Mouse (Mus musculus) cerebellum, postnatal 10 days (tissue): ENCODE measurements around the gene Tnfsf12.

Source experiments
- DNase-seq, 2 experiments: peaks; one replicate each; pipeline ENCODE4 v3.0.0; 2021; ENCODE audit warnings: mixed read lengths in 2 of 2

The Tnfsf12 gene

DNA sequence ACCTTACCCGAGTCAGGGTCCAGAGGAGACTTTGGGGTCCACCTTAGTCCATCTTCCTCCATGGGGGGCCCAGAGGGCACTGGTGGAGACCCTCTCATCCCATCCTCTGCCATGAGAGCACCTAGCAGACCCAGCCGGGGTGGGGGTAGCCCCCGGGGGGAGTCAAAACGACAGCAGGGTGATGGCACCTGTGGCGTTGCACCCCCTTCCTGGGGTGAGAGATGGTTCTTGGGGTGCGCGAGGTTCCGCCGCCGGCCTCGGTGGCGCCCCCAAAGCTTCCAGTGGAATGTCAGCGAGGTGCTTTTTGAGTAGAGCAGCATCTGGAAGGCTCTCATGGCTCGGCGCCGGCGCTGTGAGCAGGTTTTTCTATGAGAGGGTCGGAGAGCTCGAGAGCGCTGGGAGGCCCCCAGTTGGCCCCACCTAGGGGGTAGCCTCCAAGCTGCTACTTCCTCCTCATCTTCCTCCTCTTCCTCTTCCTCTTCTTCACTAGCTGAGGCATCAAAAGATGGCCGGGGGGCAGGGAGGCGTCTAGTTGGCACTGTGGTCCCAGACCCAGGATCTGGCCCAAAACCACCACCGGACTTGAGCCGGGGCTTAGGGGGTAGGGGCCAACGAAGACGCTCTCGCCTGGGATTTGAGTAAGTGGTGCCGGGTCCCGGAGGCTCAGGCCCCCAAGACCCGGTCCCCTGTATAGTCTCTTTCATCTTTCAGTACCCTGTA is 15.4 kb downstream of the Tnfsf12 start:
- DNase-seq, result peak; percentile 29 to 38

GRCm38 (mm10) chr11:69679144-69679543 is 16.5 kb downstream of the Tnfsf12 start:
- DNase-seq, result no peak

GRCm38 (mm10) chr11:69672211-69672706 is 23.4 kb downstream of the Tnfsf12 start, which contains the start of gene Eif4a1:
Gene Eif4a1 (minus strand): TSS chr11:69672423.
- DNase-seq, result peak; percentile 99 to 100

GRCm38 (mm10) chr11:69671726-69672124 is 23.9 kb downstream of the Tnfsf12 start:
- no peak for DNase-seq

DNA sequence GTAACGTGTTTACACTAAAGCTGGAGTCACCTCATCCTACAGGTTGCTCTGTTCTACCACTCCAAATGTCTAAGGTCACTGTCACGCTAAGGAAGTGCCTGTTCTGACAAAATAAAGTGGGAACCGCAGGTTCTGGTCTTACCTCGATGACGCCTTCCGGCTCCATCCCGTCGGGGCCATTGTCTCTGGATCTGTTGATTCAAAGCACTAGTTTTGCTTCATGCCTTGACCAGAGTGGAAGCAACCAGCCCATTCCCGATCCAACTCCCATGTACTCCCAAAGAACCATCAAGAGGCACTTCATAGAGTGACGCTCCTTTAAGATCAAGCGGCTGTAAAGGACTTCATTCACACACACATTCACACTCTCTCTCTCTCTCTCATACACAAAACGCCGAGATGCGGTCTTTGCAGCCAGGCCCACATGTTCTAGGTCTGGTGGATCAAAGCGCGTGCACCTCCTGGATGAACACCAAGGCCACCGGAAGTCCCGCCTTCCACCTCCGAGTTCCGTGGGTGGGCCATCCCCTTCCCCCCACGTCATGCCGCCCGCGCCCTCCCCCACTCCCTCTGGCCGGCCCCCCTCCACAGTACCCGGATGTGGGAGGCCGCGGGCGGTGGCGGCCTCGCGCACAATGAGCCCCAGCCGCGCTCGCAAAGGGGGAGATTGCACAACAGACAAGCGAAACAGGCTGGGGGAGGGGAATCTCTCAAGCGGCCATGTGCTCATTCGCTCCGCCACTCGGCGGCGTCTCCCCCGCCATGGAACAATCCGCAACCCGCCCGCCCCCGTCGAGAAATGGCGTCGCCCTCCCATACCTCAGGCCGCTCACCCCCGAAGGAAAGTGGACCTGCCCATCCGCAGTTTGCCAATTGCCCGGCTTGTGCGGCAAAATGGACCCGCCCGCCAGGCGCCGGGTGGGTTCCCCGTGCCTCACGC is 24.6 kb downstream of the Tnfsf12 start:
- peak; percentile 99 for DNase-seq

GRCm38 (mm10) chr11:69666665-69667005 is 29.0 kb downstream of the Tnfsf12 start:
- DNase-seq, result no peak

DNA sequence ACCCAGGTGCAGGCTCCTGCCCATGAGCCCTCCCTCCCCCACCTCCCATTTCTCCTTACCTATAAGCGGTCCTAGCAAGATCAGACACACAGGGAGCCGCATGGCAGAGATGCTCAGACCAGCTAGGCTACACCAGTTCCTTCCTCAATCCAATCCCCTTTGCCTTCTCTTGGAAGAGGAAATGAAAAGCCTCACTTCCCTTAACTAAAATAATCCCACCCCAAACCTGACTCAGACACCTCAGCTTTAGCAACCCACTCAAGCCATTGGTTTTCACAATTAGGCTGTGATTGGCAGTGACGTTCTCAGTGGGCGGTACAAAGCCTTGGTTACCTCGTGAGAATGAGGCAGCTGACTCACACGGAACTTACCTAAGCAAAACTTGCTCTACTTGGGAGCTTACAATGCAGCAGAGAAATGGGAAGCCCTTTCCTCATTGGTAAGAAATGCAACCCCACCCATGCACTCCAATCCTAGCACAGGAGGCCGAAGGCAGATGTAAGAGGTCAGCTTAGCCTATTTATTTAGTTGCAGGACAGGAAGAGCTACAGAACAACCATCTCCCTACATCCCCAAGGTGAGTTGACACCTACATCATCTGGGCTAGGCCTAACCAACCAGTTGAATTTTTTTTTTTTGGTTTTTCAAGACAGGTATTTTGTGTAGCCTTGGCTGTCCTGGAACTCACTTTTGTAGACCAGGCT is 29.5 kb downstream of the Tnfsf12 start, which contains the start of gene Cd68:
TSS of gene Cd68 (minus strand) at position 193 of the 704 bp plus-strand sequence.
- DNase-seq, result peak in 1 of 2 experiments; percentile 35

DNA sequence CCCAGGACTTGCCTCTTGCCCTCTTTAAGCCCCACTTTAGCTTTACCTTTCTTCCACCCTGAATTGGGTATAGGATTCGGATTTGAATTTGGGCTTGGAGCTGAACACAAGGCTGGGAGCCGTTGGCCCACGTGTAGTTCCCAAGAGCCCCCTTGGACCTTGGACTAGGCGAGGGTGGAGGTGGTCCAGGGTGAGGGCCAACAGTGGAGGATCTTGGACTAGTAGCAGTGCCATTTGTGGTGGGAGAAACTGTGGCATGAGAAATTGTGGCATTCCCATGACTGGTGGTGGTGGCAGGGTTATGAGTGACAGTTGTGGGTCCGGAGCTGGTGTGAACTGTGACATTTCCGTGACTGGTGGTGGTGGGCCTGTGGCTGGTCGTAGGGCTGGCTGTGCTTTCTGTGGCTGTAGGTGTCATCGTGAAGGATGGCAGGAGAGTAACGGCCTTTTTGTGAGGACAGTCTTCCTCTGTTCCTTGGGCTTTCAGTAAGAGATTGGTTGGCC is 30.1 kb downstream of the Tnfsf12 start:
- peak in 1 of 2 experiments; percentile 26 for DNase-seq

GRCm38 (mm10) chr11:69664841-69665240 is 30.8 kb downstream of the Tnfsf12 start:
- DNase-seq, result no peak

DNA sequence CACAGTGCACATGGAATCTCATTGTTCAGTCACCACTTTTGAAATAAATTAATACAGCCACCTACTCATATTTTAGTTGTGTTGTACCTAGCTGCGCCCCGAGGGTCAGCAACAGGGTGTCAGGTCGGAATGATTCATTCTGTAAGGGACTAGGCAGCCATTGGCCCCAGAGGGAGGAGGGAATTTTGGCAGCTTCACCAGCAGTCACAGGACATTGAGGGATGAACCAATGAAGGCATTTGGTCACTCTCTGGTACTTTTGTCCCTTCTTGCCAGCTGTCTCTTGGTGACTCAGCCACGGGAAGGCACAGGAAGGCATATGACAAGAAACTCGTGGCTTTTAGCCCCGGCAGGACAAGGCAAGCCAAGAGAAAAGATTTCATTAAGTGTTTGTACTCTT is 31.9 kb downstream of the Tnfsf12 start:
- DNase-seq, result peak in 1 of 2 experiments; percentile 34

DNA sequence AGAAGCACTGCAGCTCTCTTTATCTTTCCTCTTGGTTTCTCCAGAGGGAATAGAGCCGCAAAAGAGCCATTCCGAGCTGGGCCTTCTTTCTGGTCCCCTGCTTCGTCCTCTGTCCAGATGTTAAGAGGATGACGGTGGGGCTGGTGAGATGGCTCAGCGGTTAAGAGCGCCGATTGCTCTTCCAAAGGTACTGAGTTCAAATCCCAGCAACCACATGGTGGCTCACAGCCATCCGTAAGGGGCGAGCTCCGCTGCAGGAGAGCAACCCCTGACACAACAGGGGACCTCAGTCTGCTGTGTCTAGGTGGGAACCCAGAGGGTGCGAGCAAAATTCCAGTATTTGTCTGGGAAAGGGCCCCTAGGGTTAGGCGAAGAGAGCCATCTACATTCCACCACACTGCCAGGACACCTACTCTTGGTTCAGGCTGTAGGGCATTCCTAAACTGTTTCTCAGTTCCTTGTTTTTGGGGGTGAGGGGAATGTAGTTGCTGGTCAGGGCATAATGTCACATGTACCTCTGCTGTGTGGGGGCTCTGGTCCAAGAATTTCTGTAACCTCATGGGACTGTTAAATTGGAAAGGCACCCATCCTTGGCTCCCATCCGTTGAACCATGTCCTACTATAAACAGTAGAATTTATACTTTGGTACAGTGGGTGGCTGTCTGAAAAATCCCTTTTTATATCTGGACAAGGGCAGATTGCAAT is 32.5 kb downstream of the Tnfsf12 start:
- peak; percentile 41 to 54 for DNase-seq

- peak; percentile 94 to 97 for DNase-seq
These were observed 33.3 kb downstream of the Tnfsf12 start, which contains the start of gene Mpdu1 for GRCm38 (mm10) chr11:69662213-69662966. Gene Mpdu1 (minus strand): TSS chr11:69662642.

DNA sequence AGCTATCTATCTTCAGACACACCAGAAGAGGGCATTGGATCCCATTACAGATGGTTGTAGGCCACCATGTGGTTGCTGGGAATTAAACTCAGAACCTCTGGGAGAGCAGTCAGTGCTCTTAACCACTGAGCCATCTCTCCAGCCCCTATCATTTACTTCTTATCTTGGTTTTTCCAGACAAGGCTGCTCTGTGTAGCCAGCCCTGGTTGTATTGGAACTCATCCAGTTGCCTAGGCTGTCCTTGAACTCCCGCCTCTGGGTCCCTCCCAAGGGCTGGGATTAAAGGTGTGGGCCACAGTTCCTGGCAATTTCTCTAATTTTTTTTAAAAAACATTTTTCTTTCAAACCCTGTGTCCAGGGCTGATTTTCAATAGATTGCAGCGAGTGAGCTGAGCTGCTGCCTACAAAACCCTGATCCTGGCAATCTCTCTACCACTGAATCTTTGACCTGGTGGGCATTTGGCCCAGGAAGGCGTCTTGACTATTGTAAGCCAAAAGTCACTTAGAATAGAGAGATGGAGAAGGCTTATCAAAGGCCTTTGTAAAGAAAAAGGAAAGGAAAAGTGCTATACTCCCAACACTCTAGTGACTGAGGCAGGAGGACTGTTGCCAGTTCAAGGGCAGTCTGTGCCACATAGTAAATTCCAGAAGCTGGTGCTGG is 34.3 kb downstream of the Tnfsf12 start:
- peak; percentile 41 to 50 for DNase-seq

DNA sequence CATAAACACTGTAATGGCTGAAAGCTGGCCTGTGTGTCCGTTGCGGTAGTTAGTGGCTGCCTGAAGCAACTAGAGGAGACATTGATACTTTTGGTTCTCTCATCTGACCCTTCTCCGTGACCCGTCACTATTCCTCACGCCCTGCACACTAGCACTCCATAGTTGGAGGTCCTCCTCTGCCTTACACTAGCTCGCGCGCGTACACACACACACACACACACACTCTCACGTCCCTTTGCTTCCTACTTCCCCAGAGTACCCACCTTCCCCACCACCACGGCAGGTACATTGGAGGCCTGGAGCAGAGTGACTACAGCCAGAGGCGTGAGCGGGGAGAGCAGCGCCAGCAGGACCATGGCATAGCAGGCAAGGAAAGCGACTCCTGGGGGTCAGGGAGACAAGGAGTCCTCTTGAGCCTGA is 38.2 kb downstream of the Tnfsf12 start:
- DNase-seq, result no peak

- peak; percentile 75 to 82 for DNase-seq
These were observed 38.8 kb downstream of the Tnfsf12 start for GRCm38 (mm10) chr11:69656617-69657461.

DNA sequence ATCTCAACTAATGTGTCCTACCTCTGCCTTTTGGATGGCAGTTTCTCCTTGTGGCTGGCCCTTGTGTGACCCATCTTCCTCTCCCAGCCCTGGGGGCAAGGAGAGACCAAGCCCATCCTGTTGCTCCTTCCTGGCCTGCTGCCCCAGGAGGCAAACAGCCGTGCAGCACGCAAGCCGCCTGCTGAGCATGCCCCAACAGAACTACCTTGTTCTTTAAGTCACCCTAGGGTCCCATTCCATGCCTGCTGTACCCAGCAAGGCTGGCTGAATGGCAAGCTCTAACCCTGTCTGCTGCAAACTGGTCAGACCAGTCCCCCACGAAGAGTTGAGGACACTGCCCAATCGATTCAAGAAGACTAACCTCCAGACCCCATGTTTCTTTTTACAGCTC is 39.6 kb downstream of the Tnfsf12 start:
- no peak for DNase-seq

GRCm38 (mm10) chr11:69655264-69656064 is 40.2 kb downstream of the Tnfsf12 start, which contains the start of gene Sox15:
Gene Sox15 (plus strand): TSS chr11:69655314.
- peak; percentile 85 to 86 for DNase-seq

GRCm38 (mm10) chr11:69654760-69655159 is 40.9 kb downstream of the Tnfsf12 start:
- DNase-seq, result no peak

- DNase-seq, result no peak
These were observed 42.2 kb downstream of the Tnfsf12 start for GRCm38 (mm10) chr11:69653399-69653798.
